Mouse (Mus musculus) left cerebral cortex, postnatal 36 days (tissue): Measurements from ENCODE around the gene Sp100. TPM values are rescaled to one million over a fixed set of nuclear protein-coding genes. Genes with fewer than 3 reads are reported as not detected.

Source experiments
- DNase-seq, 2 experiments: peaks; one replicate each; pipeline ENCODE4 v3.0.0; 2021 to 2022; ENCODE audit warnings: low spot score in 2 of 2, mixed read lengths in 1 of 2
- intact Hi-C: fragments of 180-260 bp; cut with DNase I; formaldehyde crosslinking; loops from one replicate; pipeline ENCODE4 v1.15.1; 2025
- microRNA-seq: library from miRNA; unstranded; fragments of <30 nt; microRNA quantifications from one replicate; pipeline ENCODE4 v1.2.0, GENCODE M21; 2022
- total RNA-seq, 2 experiments: library from RNA; stranded (reverse); gene quantifications; 2 replicates each; pipeline ENCODE4 v1.2.3; 2021

Gene Sp100
- total RNA-seq, 2 experiments from 2014 or later, result 2.0 to 3.6 TPM

- no peak for DNase-seq
- intact Hi-C loops, result no loop called here
Measured at GRCm38 (mm10) chr1:85742333-85742732, 92.5 kb downstream of the Sp100 start.

DNA sequence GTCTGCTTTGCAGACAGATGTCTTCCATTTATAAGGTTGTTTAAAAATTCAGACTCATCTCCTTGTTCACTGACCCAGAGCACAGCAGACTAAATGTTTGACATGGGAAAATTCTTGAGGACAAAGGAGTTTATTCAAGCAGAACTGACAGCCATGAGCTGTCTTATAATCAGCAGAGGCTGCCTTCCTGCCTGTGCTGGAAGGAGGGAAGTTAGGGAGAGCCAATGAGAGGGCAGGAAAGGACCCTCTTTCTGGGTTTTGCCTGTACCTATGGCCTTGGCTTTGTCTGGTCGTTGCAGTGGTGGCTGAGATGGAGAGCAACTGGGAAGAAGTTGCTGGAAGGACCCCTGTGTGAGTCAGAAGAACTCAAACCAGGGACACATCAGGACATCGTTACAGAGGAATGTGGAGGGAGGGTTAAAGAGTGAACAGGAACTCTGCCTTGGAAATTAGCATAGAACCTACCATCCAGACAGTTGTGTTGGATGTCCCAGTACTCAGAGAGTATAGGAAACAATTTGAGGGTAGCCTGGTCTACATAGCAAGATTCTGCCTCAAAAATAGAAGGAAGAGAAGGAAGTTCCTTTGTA, 93.2 kb downstream of the Sp100 start:
- DNase-seq, result no peak
- intact Hi-C loops, result no loop called here

DNA sequence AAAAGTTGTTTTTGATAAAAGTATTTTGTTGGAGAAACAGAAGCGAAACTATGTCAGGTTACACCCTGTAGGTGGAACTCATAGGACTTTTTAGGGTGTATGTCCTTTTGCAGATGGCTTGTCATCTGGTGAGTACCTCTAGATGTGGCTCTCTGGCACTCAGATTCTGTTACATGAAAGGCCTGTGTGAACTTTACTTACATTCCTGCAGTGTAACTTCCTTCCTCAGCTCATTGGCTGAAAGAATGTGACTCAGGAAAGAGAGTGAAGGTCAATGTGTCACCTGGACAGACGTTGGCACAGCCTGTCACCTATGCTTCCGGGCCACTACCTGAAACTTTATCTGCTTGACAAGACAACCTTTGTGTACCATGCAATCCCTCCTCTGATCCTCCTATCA, 94.8 kb downstream of the Sp100 start:
- no peak for DNase-seq
- intact Hi-C loops, result no loop called here

- intact Hi-C loops, result no loop called here
- no peak for DNase-seq
Measured at GRCm38 (mm10) chr1:85746511-85746910, 96.7 kb downstream of the Sp100 start.

DNA sequence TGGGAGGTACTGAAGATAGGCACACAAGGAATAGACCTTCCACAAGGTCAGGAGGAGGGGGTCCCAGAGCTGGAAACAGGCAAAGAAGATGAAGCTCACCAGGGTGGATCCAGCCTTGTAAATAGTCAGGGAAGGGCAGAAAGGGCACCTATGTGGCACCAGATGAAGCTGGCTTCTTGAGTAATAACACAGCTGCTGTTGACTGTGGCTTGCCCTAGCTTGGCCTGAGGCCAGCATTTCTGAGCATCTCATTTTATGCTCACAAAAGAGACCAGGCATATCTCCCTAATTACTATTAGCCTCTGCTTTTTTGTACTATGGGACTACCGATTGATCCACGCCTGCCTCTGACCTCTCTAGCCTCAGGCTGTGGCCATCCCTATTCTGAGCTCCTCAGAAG, 100.0 kb downstream of the Sp100 start:
- intact Hi-C loops, result no loop called here
- DNase-seq, result no peak

GRCm38 (mm10) chr1:85750650-85751049, 100.9 kb downstream of the Sp100 start:
- no peak for DNase-seq
- intact Hi-C loops, result no loop called here

- intact Hi-C loops, result no loop called here
- DNase-seq, result no peak
Measured at GRCm38 (mm10) chr1:85751494-85751893, 101.7 kb downstream of the Sp100 start.

GRCm38 (mm10) chr1:85751932-85752680, 102.3 kb downstream of the Sp100 start:
- DNase-seq, result no peak
- intact Hi-C loops, result no loop called here

DNA sequence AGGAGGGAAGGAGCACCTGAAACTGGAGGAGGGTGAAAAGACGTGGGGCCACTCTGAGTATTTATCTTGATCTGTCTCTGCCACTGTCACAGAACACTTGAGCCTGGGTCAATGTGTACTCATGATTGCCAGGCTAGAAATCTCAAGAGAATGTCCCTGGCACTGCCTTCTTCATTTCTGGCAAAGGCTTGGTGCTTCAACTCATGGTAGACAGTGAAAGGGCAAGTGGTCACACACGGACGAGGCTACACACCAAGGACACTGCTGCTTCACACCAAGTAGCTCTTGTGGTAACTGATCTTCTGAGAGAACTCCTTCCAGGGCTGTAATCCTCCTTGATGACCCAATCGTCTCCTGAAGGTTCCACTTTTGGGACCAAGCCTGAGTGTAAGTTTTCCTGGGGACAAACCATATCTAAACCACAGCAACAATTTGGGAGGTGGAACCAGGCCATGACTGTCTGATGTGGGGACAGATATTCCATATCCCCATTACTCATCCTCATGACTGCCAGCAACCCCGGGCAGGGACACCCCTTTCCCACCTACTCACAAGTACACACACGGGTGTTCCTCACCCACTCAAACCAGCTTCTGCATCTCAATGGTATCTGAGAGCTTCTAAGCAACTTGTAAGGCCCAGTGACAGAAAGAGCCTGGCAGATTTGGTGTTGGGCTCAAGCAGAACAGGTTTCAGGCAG, 107.9 kb downstream of the Sp100 start:
- intact Hi-C loops, result no loop called here
- DNase-seq, result peak in 1 of 2 experiments; percentile 21

DNA sequence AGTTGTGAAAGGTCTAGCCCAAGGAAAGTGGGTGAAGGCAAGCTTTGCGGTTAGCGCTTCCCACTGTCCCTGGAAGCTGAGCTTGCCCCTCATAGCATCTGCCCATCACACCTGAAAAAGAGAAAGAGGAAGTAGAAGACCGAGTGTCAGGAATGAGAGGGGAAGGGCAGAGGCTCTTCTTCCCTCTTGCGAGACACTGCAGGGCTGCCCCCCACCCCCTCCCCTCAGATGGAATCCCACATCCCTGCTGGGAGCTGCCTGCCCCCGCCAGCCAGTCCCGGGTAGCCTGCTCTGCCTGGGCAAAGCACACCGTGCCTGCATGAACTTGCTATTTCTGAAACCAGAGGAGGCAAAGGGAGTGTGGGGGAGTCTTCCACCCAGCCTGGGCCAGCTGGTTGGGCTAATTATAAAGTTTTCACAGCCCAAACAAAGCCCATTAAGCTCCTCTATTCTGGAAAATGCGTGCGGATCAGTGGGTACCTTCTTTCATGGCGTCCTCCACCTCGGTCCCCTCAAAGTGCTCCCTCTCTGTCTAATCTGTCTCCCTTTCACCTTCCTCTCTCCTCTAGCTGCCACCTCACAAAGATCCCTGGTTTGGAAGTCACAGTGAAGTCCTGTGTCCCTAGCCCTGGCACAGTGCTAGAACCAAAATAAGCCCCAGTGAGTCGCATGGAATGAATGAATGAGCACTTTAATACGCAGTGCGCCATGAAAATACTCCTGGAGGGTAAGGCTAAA, 108.6 kb downstream of the Sp100 start:
- intact Hi-C loops, result no loop called here
- peak; percentile 42 to 63 for DNase-seq

DNA sequence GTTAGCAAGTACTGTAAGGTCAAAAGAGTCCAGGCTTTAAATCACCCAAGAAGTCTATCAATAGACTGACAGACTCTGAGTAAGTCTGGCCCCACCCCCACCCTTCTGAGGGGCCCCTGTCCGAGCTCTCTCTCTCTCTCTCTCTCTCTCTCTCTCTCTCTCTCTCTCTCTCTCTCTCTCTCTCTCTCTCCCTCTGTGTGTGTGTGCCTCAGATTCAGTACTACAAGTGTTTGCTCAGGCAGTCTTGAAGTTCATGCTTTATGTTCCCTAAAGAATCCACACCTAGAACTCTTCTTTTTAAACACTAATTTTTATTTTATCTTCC, 109.1 kb downstream of the Sp100 start:
- DNase-seq, result no peak
- intact Hi-C loops, result no loop called here

Small RNA genes lying within 50 kb of the gene (microRNA-seq; reads per million reads assigned to microRNA genes)
- not detected for gene Mir8096

Other genes with a start within 250 kb of the Sp100 start
- gene G530012D18Rik, start 74.3 kb upstream of the Sp100 start, total RNA-seq, result not detected
- gene Sp110, start 51.2 kb upstream of the Sp100 start, total RNA-seq, result 1 to 10 TPM in 1 of 2 experiments, under 1 TPM in 1; 0.62 to 1.2 TPM
- 1 to 10 TPM in 1 of 2 experiments, under 1 TPM in 1; 0.86 to 1.2 TPM for gene Sp140, start 49.6 kb upstream of the Sp100 start, total RNA-seq
- 1 to 10 TPM in 1 of 2 experiments, under 1 TPM in 1; 0.17 to 1.2 TPM for gene A630001G21Rik, start 128.7 kb downstream of the Sp100 start, total RNA-seq
- 100 to 1,000 TPM; 150 to 163 TPM for gene Cab39, start 143.5 kb downstream of the Sp100 start, total RNA-seq
- 100 to 1,000 TPM; 719 to 821 TPM for gene Itm2c, start 244.3 kb downstream of the Sp100 start, total RNA-seq